Mouse (Mus musculus) myocyte (in vitro differentiated cells): ENCODE results near the gene Parvg.

Experiments used
- CEBPB ChIP-seq: IDR thresholded peaks from 2 replicates; pipeline ENCODE4 v1.6.1; 2011; ENCODE audit warnings: mild to moderate bottlenecking, moderate library complexity; ENCODE audit not compliant: poor library complexity, insufficient read depth, severe bottlenecking
- E2F4 ChIP-seq: IDR thresholded peaks from one replicate; pipeline ENCODE4 v1.6.1; 2011; ENCODE audit warnings: mild to moderate bottlenecking, control low read depth, moderate library complexity; ENCODE audit not compliant: insufficient read depth
- MAX ChIP-seq: IDR thresholded peaks from one replicate; pipeline ENCODE4 v1.6.1; 2011; ENCODE audit warnings: low read depth, mild to moderate bottlenecking, control low read depth
- MYOD1 ChIP-seq, 3 experiments: IDR thresholded peaks; one replicate each; pipeline ENCODE4 v1.6.1; 2011; ENCODE audit warnings: control low read depth in 2 of 3, low read depth in 2 of 3, mild to moderate bottlenecking in 2 of 3, moderate library complexity in 1 of 3; ENCODE audit not compliant: insufficient read length in 2 of 3, control insufficient read depth in 1 of 3
- MYOG ChIP-seq, 3 experiments: IDR thresholded peaks; one replicate each; pipeline ENCODE4 v1.6.1; 2011; ENCODE audit warnings: control low read depth in 2 of 3, low read depth in 2 of 3, mild to moderate bottlenecking in 2 of 3; ENCODE audit not compliant: insufficient read length in 2 of 3, control insufficient read depth in 1 of 3, insufficient read depth in 1 of 3
- POLR2A ChIP-seq: IDR thresholded peaks from one replicate; pipeline ENCODE4 v1.6.1; 2011; ENCODE audit warnings: low read depth, mild to moderate bottlenecking, control low read depth, moderate library complexity; ENCODE audit not compliant: insufficient read length
- POLR2AphosphoS2 ChIP-seq: IDR thresholded peaks from one replicate; pipeline ENCODE4 v1.6.1; 2011; ENCODE audit warnings: low read depth, control low read depth; ENCODE audit not compliant: insufficient read length
- REST ChIP-seq: IDR thresholded peaks from one replicate; pipeline ENCODE4 v1.6.1; 2011; ENCODE audit warnings: mild to moderate bottlenecking, control low read depth, moderate library complexity; ENCODE audit not compliant: insufficient read depth, insufficient read length
- SRF ChIP-seq: IDR thresholded peaks from one replicate; pipeline ENCODE4 v1.6.1; 2011; ENCODE audit warnings: low read depth; ENCODE audit not compliant: control insufficient read depth, insufficient read length
- TCF12 ChIP-seq: IDR thresholded peaks from one replicate; pipeline ENCODE4 v1.6.1; 2011; ENCODE audit warnings: mild to moderate bottlenecking, control low read depth; ENCODE audit not compliant: poor library complexity, insufficient read depth, severe bottlenecking
- USF1 ChIP-seq: IDR thresholded peaks from one replicate; pipeline ENCODE4 v1.6.1; 2011; ENCODE audit warnings: low read depth, mild to moderate bottlenecking, control low read depth, moderate library complexity

DNA sequence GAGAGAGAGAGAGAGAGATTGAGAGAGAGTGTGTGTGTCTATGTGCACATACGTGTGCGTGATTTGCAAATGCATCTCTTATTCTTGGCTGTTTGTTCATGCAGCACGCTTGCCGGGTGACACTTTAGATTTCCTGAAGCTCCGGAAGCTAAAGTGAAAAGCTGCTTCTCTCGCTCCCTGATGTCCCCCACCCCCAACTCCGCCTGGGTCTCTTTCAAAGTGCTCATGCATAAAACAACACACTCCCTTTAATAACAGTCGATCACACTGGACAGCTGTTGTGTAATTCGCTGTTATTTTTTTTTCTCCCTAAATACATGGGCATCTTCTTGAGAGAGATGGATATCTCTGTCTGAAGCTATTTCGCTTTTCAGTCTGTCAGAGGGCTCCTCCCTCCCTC lies 18.5 kb upstream of the Parvg start:
- TF ChIP-seq MAX (no peak), E2F4 (no peak), POLR2AphosphoS2 (no peak), TCF12 (no peak), MYOG (IDR thresholded peaks at IDR 0.05; ENCODE audit: control insufficient read depth in 1 of 3, insufficient read depth in 1 of 3, insufficient read length in 2 of 3, low read depth in 2 of 3) (no peak), CEBPB (no peak), POLR2A (no peak), MYOD1 (IDR thresholded peaks at IDR 0.05; ENCODE audit: control insufficient read depth in 1 of 3, insufficient read length in 2 of 3, low read depth in 2 of 3) (no peak), USF1 (no peak), REST (no peak), SRF (no peak)
